Mouse (Mus musculus): ENCODE data around the gene Pomt1.

- TF ChIP-seq CTCF (IDR thresholded peaks at IDR 0.05; ENCODE audit: low read depth): peak; percentile 73
- no peak for TF ChIP-seq EP300 (IDR thresholded peaks at IDR 0.05; ENCODE audit: low read depth)
These were observed 53.2 kb downstream of the Pomt1 start for GRCm38 (mm10) chr2:32289578-32289977.
